Mouse (Mus musculus) neural tube, embryonic 12.5 days (tissue): ENCODE measurements around the gene Pdlim4. TPM values are rescaled to one million over a fixed set of nuclear protein-coding genes. Genes with fewer than 3 reads are reported as not detected.

ENCODE experiments used
- polyA plus RNA-seq: library from polyadenylated mRNA; unstranded; fragments of >200 nt; fragmentation: Nextera tagmentation; extraction: Ambion mirVana; gene quantifications from 2 replicates; pipeline ENCODE4 v1.2.1, GENCODE M21; 2016

Pdlim4 gene
- polyA plus RNA-seq, 1 experiment from 2014 or later: 51.4 TPM

Other genes with a start within 250 kb of the Pdlim4 start
- 0.19 TPM in 1 of 2 replicates, not detected in the other for gene Gm12216, start 209.8 kb downstream of the Pdlim4 start, polyA plus RNA-seq
- 7.4 and 7.6 TPM in 2 replicates for gene Slc22a5, start 177.4 kb downstream of the Pdlim4 start, polyA plus RNA-seq
- 1.8 and 2.3 TPM in 2 replicates for gene Slc22a21, start 88.7 kb downstream of the Pdlim4 start, polyA plus RNA-seq
- 1.5 and 2.3 TPM in 2 replicates for gene Slc22a4, start 40.9 kb downstream of the Pdlim4 start, polyA plus RNA-seq
- 15.2 and 17.3 TPM in 2 replicates for gene P4ha2, start 31.1 kb upstream of the Pdlim4 start, polyA plus RNA-seq
- not detected in 2 replicates for gene Csf2, start 180.7 kb upstream of the Pdlim4 start, polyA plus RNA-seq
- not detected in 2 replicates for gene Il3, start 198.3 kb upstream of the Pdlim4 start, polyA plus RNA-seq
- gene Acsl6, start 234.8 kb upstream of the Pdlim4 start, polyA plus RNA-seq: 29.9 and 30.8 TPM in 2 replicates